13 mouse cellular contexts compared by ENCODE assay signal in genomic region chr13:6128903-6129302, GRCm38 (mm10).
"Had no signal": no experiment of that assay in that cellular context is flagged by ENCODE, and none has a peak within 500 bp of the region (broad histone marks: within the 10 kb centered on the region; RNA-seq: fewer than 3 reads in every experiment).

No protein-coding gene starts in this region.

- DNase-seq: lung, postnatal 36 days; midbrain, embryonic 14.5 days; right cerebral cortex, adult 18-20 months; right cerebral cortex, postnatal 25 days; thymus, adult 18-20 months; thymus, postnatal 14 days had no signal

- H3K9me3 ChIP-seq: limb, embryonic 10.5 days; liver, embryonic 12.5 days; midbrain, embryonic 10.5 days; neural tube, embryonic 15.5 days had no signal

- H3K36me3 ChIP-seq: limb, embryonic 10.5 days; liver, embryonic 12.5 days; midbrain, embryonic 10.5 days; neural tube, embryonic 15.5 days had no signal

- H3K27me3 ChIP-seq: liver, embryonic 12.5 days; neural tube, embryonic 15.5 days had no signal

- ATAC-seq: intestine, embryonic 16.5 days; liver, embryonic 12.5 days had no signal

- H3K4me2 ChIP-seq: liver, embryonic 12.5 days; neural tube, embryonic 15.5 days had no signal

- H3K27ac ChIP-seq: left cerebral cortex, adult 2 months; limb, embryonic 10.5 days; liver, embryonic 12.5 days; midbrain, embryonic 10.5 days; neural tube, embryonic 15.5 days had no signal

- H3K4me1 ChIP-seq: limb, embryonic 10.5 days; liver, embryonic 12.5 days; midbrain, embryonic 10.5 days; neural tube, embryonic 15.5 days had no signal

- H3K4me3 ChIP-seq: left cerebral cortex, adult 2 months; limb, embryonic 10.5 days; liver, embryonic 12.5 days; midbrain, embryonic 10.5 days; myocyte; neural tube, embryonic 15.5 days had no signal

- H3K9ac ChIP-seq: liver, embryonic 12.5 days; neural tube, embryonic 15.5 days had no signal
